Mouse (Mus musculus) kidney, embryonic 16.5 days (tissue): ENCODE results near the gene Hoxb13. TPM values are rescaled to one million over a fixed set of nuclear protein-coding genes. Genes with fewer than 3 reads are reported as not detected.

ENCODE experiments used
- ATAC-seq: fragments of 200-750 bp; cut with Nextera tagmentation; 2 replicates; pipeline ENCODE4 v1.8.0; 2017; ENCODE audit warnings: moderate TSS enrichment; ENCODE audit not compliant: low FRiP score, low TSS enrichment
- H3K27ac ChIP-seq: fragments of 300-500 bp; sonication (generic); 2 replicates; pipeline ENCODE4 v1.5.1; 2014; ENCODE audit warnings: low read length
- H3K27me3 ChIP-seq: fragments of 300-500 bp; sonication (generic); 2 replicates; pipeline ENCODE4 v1.6.1; 2014; ENCODE audit warnings: low read length, control low read depth, mixed read lengths; ENCODE audit not compliant: insufficient read depth
- H3K36me3 ChIP-seq: fragments of 300-500 bp; sonication (generic); 2 replicates; pipeline ENCODE4 v1.6.1; 2014; ENCODE audit warnings: low read length, control low read depth, mixed read lengths; ENCODE audit not compliant: insufficient read depth
- H3K4me1 ChIP-seq: fragments of 300-500 bp; sonication (generic); 2 replicates; pipeline ENCODE4 v1.6.1; 2014; ENCODE audit warnings: low read length, control low read depth, mixed read lengths; ENCODE audit not compliant: insufficient read depth
- H3K4me2 ChIP-seq: fragments of 300-500 bp; sonication (generic); replicated peaks from 2 replicates; pipeline ENCODE4 v1.6.1; 2014; ENCODE audit warnings: low read depth, low read length
- H3K4me3 ChIP-seq: fragments of 300-500 bp; sonication (generic); 2 replicates; pipeline ENCODE4 v1.5.1; 2014; ENCODE audit warnings: mild to moderate bottlenecking, low read length
- H3K9ac ChIP-seq: fragments of 300-500 bp; sonication (generic); replicated peaks from 2 replicates; pipeline ENCODE4 v1.6.1; 2014; ENCODE audit warnings: low read length
- H3K9me3 ChIP-seq: fragments of 300-500 bp; sonication (generic); 2 replicates; pipeline ENCODE4 v1.6.1; 2016; ENCODE audit warnings: low read length, control low read depth
- WGBS: fragments of 180-500 bp; shearing (Covaris S2); extraction: QIAGEN DNeasy Blood & Tissue Kit; methylation state at CpG from one replicate; pipeline ENCODE4 v1.1.7; 2014; 5-methylcytosine and 5-hydroxymethylcytosine counted together
- polyA plus RNA-seq: library from polyadenylated mRNA; unstranded; fragments of >200 nt; fragmentation: Nextera tagmentation; extraction: Ambion mirVana; gene quantifications from 2 replicates; pipeline ENCODE4 v1.2.1, GENCODE M21; 2015

Hoxb13 gene
- not detected in 2 replicates for polyA plus RNA-seq

DNA sequence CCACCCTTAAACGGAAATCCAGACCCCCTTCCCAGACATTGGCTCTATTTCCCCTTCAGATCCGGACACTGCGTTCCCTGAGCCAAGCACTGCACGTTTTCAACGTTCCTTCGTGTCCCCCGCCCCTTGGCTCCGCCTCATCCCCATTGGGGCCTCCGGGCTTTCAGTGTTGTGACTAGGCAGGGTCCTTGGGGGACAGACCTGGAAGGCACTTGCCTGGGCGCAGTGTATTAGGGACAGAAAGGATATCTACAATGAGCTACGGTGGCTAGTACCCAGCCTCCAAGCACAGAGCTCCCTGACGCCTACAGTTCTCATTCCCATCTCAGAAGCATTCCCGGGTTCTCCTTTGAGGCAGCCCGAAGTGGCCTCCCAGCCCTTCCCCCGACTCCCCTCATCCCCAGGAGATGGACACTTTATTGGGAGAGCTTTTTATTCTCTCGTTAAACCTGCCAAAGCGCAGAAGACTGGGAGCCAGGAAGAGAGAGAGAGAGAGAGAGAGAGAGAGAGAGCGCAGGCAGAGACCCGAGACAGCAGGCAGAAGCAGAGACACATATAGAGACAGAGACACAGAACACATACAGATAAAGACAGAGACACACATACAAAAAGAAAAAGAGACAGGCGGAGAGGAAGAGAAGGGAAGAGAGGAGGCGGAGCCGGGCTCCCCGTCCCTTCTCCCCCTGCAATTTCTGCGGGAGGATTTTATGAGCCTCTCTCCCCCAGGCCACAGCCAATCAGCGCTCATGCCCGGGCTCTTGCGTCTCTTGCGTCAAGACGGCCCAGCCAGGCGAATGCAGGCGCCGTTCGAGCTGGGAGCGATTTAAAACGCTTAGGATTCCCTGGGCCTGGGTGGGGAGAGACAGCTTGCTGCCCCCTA is at the start of gene Hoxb13:
Gene Hoxb13, plus strand, starts transcription at position 796 of the 880 bp plus-strand sequence.
- no peaks in the 10 kb centered on the region for H3K36me3 ChIP-seq
- peak within 1 kb of the TSS; percentile 39 for H3K4me2 ChIP-seq
- peak within 1 kb of the TSS; percentile 33 for H3K4me3 ChIP-seq
- H3K27me3 ChIP-seq = peaks cover 97% of the 10 kb centered on the region
- H3K4me1 ChIP-seq = 0 out of 2 replicates have a peak, but pooled peaks cover 11% of the 10 kb centered on the region
- H3K27ac ChIP-seq = no peak within 1 kb of the TSS
- no peaks in the 10 kb centered on the region for H3K9me3 ChIP-seq
- under 1% methylated on average over 35 of the region's 35 CpGs for WGBS
- ATAC-seq = no peak
- H3K9ac ChIP-seq = no peak within 1 kb of the TSS

DNA sequence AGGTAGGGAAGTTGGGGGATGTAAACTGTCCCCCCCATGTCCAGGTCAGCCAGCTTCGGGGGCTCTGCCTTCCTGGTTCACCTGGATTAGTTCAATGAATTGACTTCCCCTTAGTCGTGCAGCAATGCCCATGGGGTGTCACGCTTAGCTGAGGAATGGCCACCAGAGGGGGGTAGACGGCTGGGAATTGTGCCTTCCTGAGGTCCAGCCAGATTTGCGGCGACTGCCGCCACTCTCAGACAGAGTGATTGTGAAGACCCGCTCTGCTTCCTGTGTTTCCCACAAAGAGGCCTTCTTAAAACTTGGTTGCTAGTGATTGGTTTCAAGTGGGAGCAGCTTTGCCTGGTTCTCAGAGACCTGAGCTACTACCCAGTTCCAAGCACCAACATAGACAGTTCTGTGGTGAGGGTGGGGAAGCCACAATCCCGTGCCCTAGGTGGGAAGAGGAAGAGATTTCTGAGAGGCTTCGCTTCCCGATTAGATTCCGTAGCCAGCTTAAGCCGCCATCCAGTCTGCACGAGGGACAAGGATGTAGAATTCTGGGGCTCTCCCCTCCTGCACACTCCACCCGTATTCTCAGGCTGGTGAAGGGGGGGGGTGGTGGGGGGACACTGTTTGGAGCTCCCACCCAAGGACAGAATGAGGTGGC is 48.4 kb upstream of the Hoxb13 start:
- Histone ChIP-seq H3K4me3 (peak overlapping the region; percentile 29), H3K27me3 (peaks cover 29% of the 10 kb centered on the region), H3K4me1 (0 out of 2 replicates have a peak, but pooled peaks cover 6% of the 10 kb centered on the region), H3K9me3 (no peaks in the 10 kb centered on the region), H3K27ac (no peak overlapping the region), H3K36me3 (no peaks in the 10 kb centered on the region), H3K4me2 (peak overlapping the region; percentile 48), H3K9ac (peak overlapping the region; percentile 18; the same call in 1 of the 2 replicates)
- peak; percentile 92 for ATAC-seq
- under 1% methylated on average over 15 of the region's 15 CpGs for WGBS

DNA sequence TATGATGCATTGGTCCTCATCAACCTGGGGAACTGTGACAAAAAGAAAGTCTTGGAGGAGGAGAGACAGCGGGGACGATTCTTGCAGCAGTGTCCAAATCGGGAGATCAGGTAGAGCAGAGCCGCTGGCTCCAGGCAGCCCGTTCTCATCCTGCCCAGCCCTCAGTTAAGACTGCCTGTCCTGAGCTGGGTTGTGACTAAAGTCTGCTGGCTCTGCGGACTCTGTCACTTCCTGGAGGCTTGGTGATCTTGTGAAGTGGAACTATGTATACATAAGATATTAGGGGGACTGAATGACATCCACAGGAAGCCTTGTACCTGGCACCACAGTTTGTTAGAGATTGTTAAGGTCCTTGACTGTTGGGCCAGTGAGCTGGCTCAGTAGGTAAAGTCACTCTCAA is 46.6 kb upstream of the Hoxb13 start:
- no peaks in the 10 kb centered on the region for H3K9me3 ChIP-seq
- H3K4me1 ChIP-seq = no peaks in the 10 kb centered on the region
- H3K27ac ChIP-seq = no peak overlapping the region
- ATAC-seq = no peak
- WGBS = 66% methylated on average over 6 of the region's 6 CpGs
- H3K36me3 ChIP-seq = no peaks in the 10 kb centered on the region
- no peak overlapping the region for H3K9ac ChIP-seq
- H3K4me3 ChIP-seq = no peak overlapping the region
- H3K4me2 ChIP-seq = no peak overlapping the region
- H3K27me3 ChIP-seq = peaks cover 29% of the 10 kb centered on the region

DNA sequence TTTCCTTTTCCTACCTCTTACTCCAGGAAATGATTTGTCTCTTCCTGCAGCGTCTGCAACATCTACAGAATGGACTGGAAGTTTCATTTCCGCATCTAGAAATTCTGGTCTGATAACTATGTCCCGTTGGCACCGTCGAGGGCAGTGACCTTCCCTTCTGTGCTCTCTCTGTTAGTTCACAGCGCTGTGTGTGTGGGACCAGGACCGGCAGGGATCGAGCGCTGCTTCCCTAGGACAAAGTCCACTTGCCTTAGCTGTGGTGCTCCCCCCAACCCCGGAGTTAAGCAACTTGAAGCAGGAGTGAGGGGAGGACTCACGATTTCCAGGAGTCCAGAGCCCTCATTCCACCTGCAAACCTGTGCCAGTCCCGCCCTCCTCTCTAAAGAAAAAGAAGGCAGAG is 29.3 kb upstream of the Hoxb13 start:
- H3K9me3 ChIP-seq = peaks cover 3% of the 10 kb centered on the region; the same call in 1 of the 2 replicates
- H3K4me2 ChIP-seq = no peak overlapping the region
- no peak overlapping the region for H3K27ac ChIP-seq
- no peaks in the 10 kb centered on the region for H3K4me1 ChIP-seq
- H3K27me3 ChIP-seq = peaks cover 67% of the 10 kb centered on the region
- ATAC-seq = no peak
- H3K36me3 ChIP-seq = no peaks in the 10 kb centered on the region
- no peak overlapping the region for H3K4me3 ChIP-seq
- WGBS = 51% methylated on average over 12 of the region's 12 CpGs
- no peak overlapping the region for H3K9ac ChIP-seq

DNA sequence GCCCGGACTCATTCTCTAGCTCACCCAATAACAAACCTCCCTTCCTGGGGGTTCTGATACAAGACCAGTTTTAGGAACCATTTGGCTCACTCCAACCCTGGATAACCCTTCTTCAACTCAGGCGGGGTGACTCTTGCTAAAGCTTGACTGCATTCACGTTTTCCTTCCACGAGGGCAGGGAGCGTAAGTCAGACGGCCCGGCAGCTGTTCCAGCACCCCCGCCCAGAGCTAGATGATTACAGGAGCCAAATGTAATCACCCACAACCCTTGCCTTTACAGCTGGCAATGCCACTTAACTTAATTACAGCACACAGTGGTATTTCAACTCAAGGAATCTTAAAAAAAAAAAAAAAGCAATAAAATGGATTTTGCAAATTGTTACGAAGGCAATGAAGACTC is 26.0 kb upstream of the Hoxb13 start:
- H3K4me3 ChIP-seq = no peak overlapping the region
- H3K4me2 ChIP-seq = no peak overlapping the region
- 12% methylated on average over 9 of the region's 9 CpGs for WGBS
- peaks cover 4% of the 10 kb centered on the region; the same call in 1 of the 2 replicates for H3K4me1 ChIP-seq
- ATAC-seq = no peak
- peaks cover 97% of the 10 kb centered on the region for H3K27me3 ChIP-seq
- H3K9me3 ChIP-seq = no peaks in the 10 kb centered on the region
- no peak overlapping the region for H3K27ac ChIP-seq
- H3K36me3 ChIP-seq = no peaks in the 10 kb centered on the region
- H3K9ac ChIP-seq = no peak overlapping the region

DNA sequence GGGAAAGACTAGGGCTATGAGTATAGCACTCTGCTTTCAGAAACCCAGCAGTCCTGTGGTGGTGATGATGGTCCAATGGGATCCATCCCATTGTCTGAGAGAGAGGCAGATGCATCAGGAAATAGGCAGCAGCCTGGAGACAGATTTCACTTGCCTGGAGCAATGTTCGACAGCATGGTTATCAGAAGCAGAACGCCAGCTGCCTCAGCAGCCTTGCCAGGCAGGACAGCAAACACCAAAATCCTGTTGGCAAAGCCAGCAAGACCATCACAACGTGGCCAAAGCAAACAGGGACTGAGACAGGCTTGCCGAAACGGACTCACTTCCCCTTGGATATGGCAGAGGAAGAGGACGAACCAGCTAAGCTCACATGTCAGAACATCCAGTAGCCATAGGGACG is 25.1 kb upstream of the Hoxb13 start:
- Histone ChIP-seq H3K27ac (no peak overlapping the region), H3K9ac (no peak overlapping the region), H3K4me3 (no peak overlapping the region), H3K9me3 (no peaks in the 10 kb centered on the region), H3K27me3 (peaks cover 100% of the 10 kb centered on the region), H3K4me2 (no peak overlapping the region), H3K36me3 (no peaks in the 10 kb centered on the region), H3K4me1 (peaks cover 5% of the 10 kb centered on the region; the same call in 1 of the 2 replicates)
- WGBS = 16% methylated on average over 7 of the region's 7 CpGs
- no peak for ATAC-seq

DNA sequence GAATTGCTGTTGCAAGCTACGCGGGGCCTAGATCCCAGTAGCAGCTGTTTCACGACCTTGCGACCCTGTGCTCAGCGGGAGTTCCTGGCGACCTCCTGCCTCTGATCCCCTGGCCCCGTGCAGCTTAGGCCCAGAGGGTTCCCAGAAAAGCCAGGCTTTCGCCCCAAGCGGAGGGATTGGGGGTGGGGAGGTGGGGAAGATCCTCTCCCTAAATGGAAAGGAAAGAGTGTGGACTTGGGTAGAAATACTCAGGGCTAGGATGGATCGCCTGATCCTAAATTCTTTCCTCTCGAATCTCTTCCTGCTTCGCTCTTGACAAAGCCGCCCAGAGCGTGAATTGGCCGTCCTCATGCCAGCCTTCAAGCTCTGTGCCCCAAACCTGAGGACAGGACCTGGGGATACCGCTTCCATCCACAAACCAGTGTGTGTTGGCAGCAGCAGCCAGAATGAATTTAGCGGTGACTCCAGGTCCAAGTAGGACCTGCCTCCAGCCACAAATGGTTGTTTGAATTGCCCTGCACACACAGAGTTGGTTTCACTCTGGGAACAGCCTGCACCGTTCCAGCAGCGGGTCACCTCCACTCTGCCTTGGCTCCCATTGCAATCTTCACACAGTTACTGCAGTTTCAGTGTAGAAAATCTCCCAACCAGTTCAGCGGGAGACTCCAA is 23.3 kb upstream of the Hoxb13 start:
- ATAC-seq = no peak
- peaks cover 5% of the 10 kb centered on the region; the same call in 1 of the 2 replicates for H3K4me1 ChIP-seq
- H3K36me3 ChIP-seq = no peaks in the 10 kb centered on the region
- peaks cover 100% of the 10 kb centered on the region for H3K27me3 ChIP-seq
- H3K27ac ChIP-seq = no peak overlapping the region
- no peak overlapping the region for H3K4me2 ChIP-seq
- H3K9ac ChIP-seq = no peak overlapping the region
- WGBS = 1% methylated on average over 20 of the region's 20 CpGs
- H3K9me3 ChIP-seq = no peaks in the 10 kb centered on the region
- no peak overlapping the region for H3K4me3 ChIP-seq

DNA sequence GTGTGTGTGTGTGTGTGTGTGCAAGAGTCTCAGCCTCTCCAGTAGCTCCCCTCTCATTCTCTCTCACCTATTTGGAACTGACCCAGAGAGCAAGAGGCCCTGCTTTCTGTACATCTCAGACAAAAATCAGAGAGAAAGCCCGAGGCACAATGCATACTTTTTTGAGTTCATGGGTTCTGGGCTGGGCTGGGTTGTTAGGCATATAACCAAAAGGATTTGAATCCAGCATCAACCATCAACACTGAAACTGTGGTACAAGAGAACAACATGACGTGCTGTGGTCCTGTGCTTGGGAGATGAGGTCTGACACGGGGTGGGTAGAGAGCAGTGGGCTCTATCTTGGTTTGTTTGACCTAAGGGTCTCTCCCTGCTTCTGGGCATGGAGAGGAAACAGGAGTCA is 22.5 kb upstream of the Hoxb13 start:
- Histone ChIP-seq H3K27me3 (peaks cover 99% of the 10 kb centered on the region), H3K4me3 (no peak overlapping the region), H3K4me2 (no peak overlapping the region), H3K27ac (no peak overlapping the region), H3K4me1 (peaks cover 5% of the 10 kb centered on the region; the same call in 1 of the 2 replicates), H3K9ac (no peak overlapping the region), H3K36me3 (no peaks in the 10 kb centered on the region), H3K9me3 (no peaks in the 10 kb centered on the region)
- no peak for ATAC-seq
- WGBS = 10% methylated on average over 3 of the region's 3 CpGs

DNA sequence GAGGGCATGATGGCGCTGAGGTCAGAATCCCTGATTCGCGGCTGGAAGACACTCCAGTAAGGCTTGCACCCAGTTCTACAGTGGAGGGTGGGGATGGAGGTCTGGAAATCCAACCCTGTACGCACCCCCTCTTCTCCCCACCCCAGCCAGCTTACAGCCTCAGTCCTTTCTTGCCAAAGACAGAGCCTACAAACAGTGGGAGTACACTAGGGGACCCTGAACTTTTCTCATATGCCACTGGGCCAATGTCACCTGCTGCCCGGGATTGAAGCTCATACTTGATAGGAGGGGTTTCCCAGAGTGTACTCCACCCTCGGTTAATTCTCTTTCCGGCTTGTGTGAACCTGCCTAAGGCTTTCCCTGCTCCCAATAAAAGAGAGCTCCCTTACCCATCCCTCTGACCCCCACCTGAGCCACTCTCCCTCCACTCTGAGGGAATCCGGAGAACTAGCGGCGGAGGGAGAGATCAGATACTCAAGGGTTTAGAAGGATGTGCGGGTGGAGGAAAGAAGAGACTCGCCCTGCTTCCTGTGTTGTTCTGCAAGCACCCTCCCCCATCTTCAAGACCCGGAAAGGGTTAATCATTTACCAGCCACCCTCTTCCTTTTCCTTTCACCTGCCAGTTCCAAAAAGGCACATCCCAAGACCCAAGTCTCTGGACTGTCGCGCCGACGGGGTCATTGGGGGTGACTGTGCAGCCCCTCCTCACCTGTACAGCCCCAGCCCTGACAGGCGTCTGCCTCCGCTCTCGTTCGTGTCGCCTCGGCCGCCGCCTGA is 21.4 kb upstream of the Hoxb13 start:
- Histone ChIP-seq H3K4me2 (peak overlapping the region; percentile 30; the same call in 1 of the 2 replicates), H3K27me3 (peaks cover 97% of the 10 kb centered on the region)
- ATAC-seq = no peak

More for the DNA sequence above, 21.4 kb upstream of the Hoxb13 start:
- H3K4me3 ChIP-seq = peak overlapping the region; percentile 21; the same call in 1 of the 2 replicates
- H3K27ac ChIP-seq = no peak overlapping the region
- under 1% methylated on average over 25 of the region's 25 CpGs for WGBS
- peaks cover 5% of the 10 kb centered on the region; the same call in 1 of the 2 replicates for H3K4me1 ChIP-seq
- H3K36me3 ChIP-seq = no peaks in the 10 kb centered on the region
- H3K9me3 ChIP-seq = no peaks in the 10 kb centered on the region
- no peak overlapping the region for H3K9ac ChIP-seq
